ENCODE assay signal across 8 mouse cellular contexts in genomic region chr19:6428501-6429200, GRCm38 (mm10). TPM values are rescaled to one million over a fixed set of nuclear protein-coding genes. Genes with fewer than 3 reads are reported as not detected.
DNase-seq lines count a peak whose midpoint lies in the region; ATAC-seq and TF ChIP-seq lines count a peak whose summit lies in the region.

No protein-coding gene starts in this region.

- no peak overlapping the region for H3K27ac ChIP-seq in heart, postnatal 0 days (ENCODE audit: low read depth)
- H3K27ac ChIP-seq in intestine, postnatal 0 days (ENCODE audit: low read depth, low read length), result no peak overlapping the region

- WGBS in heart, postnatal 0 days, result under 1% methylated on average over 59 of the region's 60 CpGs
- 1% methylated on average over 58 of the region's 60 CpGs for WGBS in intestine, postnatal 0 days

- no peak for DNase-seq in heart, postnatal 0 days (ENCODE audit: low spot score)
- DNase-seq in heart, postnatal 10 days, result no peak
- peak; percentile 60 for DNase-seq in embryo, embryonic 9.5 days (ENCODE audit: extremely low spot score)
- DNase-seq in naive thymus-derived CD4-positive, alpha-beta T cell, adult 2 months (ENCODE audit: low read depth), result peak; percentile 59
- no peak for DNase-seq in spleen, postnatal 14 days (ENCODE audit: low spot score in 2 of 2)
- DNase-seq in right cerebral cortex, adult 2 months (ENCODE audit: low spot score in 2 of 2), result no peak
- DNase-seq in lung, adult 18-20 months, result no peak

- no peak for TF ChIP-seq CTCF in heart, postnatal 0 days (IDR thresholded peaks at IDR 0.05; ENCODE audit: low read depth)
- no peak; the same call in 1 of the 2 replicates for TF ChIP-seq CTCF in intestine, postnatal 0 days (IDR thresholded peaks at IDR 0.05; ENCODE audit: low read depth)

- intact Hi-C loops in heart, postnatal 10 days (cut with DNase I), result no loop called here

- H3K4me3 ChIP-seq in heart, postnatal 0 days (ENCODE audit: low read depth, low read length), result peak overlapping the region; percentile 31
- peak overlapping the region; percentile 29 for H3K4me3 ChIP-seq in intestine, postnatal 0 days (ENCODE audit: low read depth, low read length)

- TF ChIP-seq EP300 in heart, postnatal 0 days (IDR thresholded peaks at IDR 0.05; ENCODE audit: low read depth), result no peak

- peaks cover 7% of the 10 kb centered on the region; the same call in 1 of the 2 replicates for H3K4me1 ChIP-seq in heart, postnatal 0 days (ENCODE audit: control insufficient read depth, insufficient read depth)
- no peaks in the 10 kb centered on the region; the same call in 1 of the 2 replicates for H3K4me1 ChIP-seq in intestine, postnatal 0 days (replicated peaks; ENCODE audit: control insufficient read depth, insufficient read depth, low read length)

- peaks cover 88% of the 10 kb centered on the region for H3K27me3 ChIP-seq in heart, postnatal 0 days (ENCODE audit: control insufficient read depth, insufficient read depth, low read length)
- peaks cover 59% of the 10 kb centered on the region for H3K27me3 ChIP-seq in intestine, postnatal 0 days (replicated peaks; ENCODE audit: control insufficient read depth, insufficient read depth, low read length)

- 0 out of 2 replicates have a peak, but pooled peaks have one; percentile 12 for ATAC-seq in heart, postnatal 0 days (ENCODE audit: insufficient read depth, low read depth)
- no peak for ATAC-seq in intestine, postnatal 0 days

- H3K36me3 ChIP-seq in heart, postnatal 0 days (replicated peaks; ENCODE audit: control insufficient read depth, insufficient read depth, low read length), result no peaks in the 10 kb centered on the region
- H3K36me3 ChIP-seq in intestine, postnatal 0 days (ENCODE audit: control insufficient read depth, insufficient read depth), result no peaks in the 10 kb centered on the region

- no peak overlapping the region for H3K9ac ChIP-seq in heart, postnatal 0 days (replicated peaks; ENCODE audit: low read depth, low read length)
- no peak overlapping the region for H3K9ac ChIP-seq in intestine, postnatal 0 days (ENCODE audit: low read depth, low read length)

- H3K4me2 ChIP-seq in heart, postnatal 0 days (ENCODE audit: low read depth, low read length), result peak overlapping the region; percentile 44; the same call in 1 of the 2 replicates
- H3K4me2 ChIP-seq in intestine, postnatal 0 days (replicated peaks; ENCODE audit: low read depth), result peak overlapping the region; percentile 61

- H3K9me3 ChIP-seq in heart, postnatal 0 days (replicated peaks; ENCODE audit: control insufficient read depth, low read length), result no peaks in the 10 kb centered on the region
- H3K9me3 ChIP-seq in intestine, postnatal 0 days (ENCODE audit: control insufficient read depth), result no peaks in the 10 kb centered on the region

RNA-seq across cellular contexts. Expression of gene Nrxn2, which starts 10.1 kb away (rescaled TPM):
- total RNA-seq in heart, postnatal 0 days (2014; rRNA removed; ENCODE audit: low replicate concordance), result not detected in 2 replicates
- 0.67 and 0.68 TPM in 2 replicates for polyA plus RNA-seq in heart, postnatal 0 days (2015; fragmentation: Nextera tagmentation; extraction: Ambion mirVana)
- total RNA-seq in heart, postnatal 10 days (2021), result 1 to 10 TPM; 4.4 to 5.5 TPM
- polyA plus RNA-seq in intestine, postnatal 0 days (2015; fragmentation: Nextera tagmentation; extraction: Ambion mirVana), result 1.2 and 1.4 TPM in 2 replicates

RNA-seq across cellular contexts. Expression of gene Rasgrp2, which starts 29.5 kb away (rescaled TPM):
- total RNA-seq in heart, postnatal 0 days (2014; rRNA removed; ENCODE audit: low replicate concordance), result 25.3 and 55.6 TPM in 2 replicates
- polyA plus RNA-seq in heart, postnatal 0 days (2015; fragmentation: Nextera tagmentation; extraction: Ambion mirVana), result 46.6 and 55.5 TPM in 2 replicates
- 10 to 100 TPM; 50.7 to 60.2 TPM for total RNA-seq in heart, postnatal 10 days (2021)
- 38.5 and 41.5 TPM in 2 replicates for polyA plus RNA-seq in intestine, postnatal 0 days (2015; fragmentation: Nextera tagmentation; extraction: Ambion mirVana)

RNA-seq across cellular contexts. Expression of gene Pygm, which starts 44.5 kb away (rescaled TPM):
- 451 and 487 TPM in 2 replicates for total RNA-seq in heart, postnatal 0 days (2014; rRNA removed; ENCODE audit: low replicate concordance)
- 390 and 400 TPM in 2 replicates for polyA plus RNA-seq in heart, postnatal 0 days (2015; fragmentation: Nextera tagmentation; extraction: Ambion mirVana)
- 100 to 1,000 TPM; 622 to 693 TPM for total RNA-seq in heart, postnatal 10 days (2021)
- polyA plus RNA-seq in intestine, postnatal 0 days (2015; fragmentation: Nextera tagmentation; extraction: Ambion mirVana), result 4.1 and 4.7 TPM in 2 replicates

Comparison
In these comparisons a context has a peak if more than half of its experiments do, and no peak if none do; other contexts are left out.
1. DNase-seq: peak in embryo, embryonic 9.5 days (single experiment) and naive thymus-derived CD4-positive, alpha-beta T cell, adult 2 months (single experiment); none in heart, postnatal 0 days (single experiment), heart, postnatal 10 days (0 of 2), spleen, postnatal 14 days (0 of 2), right cerebral cortex, adult 2 months (0 of 2) and lung, adult 18-20 months (0 of 2).